Mouse (Mus musculus) layer of hippocampus, postnatal 36 days (tissue): ENCODE measurements at regions not wholly inside any gene's neighbourhood (a gene's known extent, or its start where the extent isn't known, plus 50 kb on each side); places are given as distances from the start of the nearest gene placed in this dataset.

ENCODE experiments used
- DNase-seq, 2 experiments: peaks; one replicate each; pipeline ENCODE4 v3.0.0; 2022

- DNase-seq = no peak
Measured at GRCm38 (mm10) chr2:57424879-57425278, 187.4 kb downstream of the Gpd2 start.

DNA sequence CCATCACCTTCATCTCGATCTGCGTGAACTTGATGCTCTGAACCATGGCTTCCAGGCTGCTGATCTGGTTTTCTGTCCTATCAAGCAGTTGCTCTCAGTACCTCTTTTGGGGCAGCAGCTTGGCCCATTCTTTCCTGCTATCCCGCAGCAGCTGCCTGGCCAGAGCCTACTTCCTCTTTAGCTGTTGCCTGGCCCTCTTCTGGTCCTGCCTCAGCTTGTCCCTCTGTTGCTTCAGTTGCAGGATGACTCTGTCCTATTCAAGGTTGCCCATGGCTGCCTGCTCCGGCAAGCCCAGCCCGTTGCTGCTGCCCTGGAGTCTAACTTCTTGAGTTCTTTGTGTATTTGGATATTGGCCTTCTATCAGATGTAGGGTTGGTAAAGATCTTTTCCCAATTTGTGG, 188.0 kb downstream of the Gpd2 start:
- DNase-seq = no peak

- peak; percentile 50 to 53 for DNase-seq
Measured at GRCm38 (mm10) chr2:57450996-57451770, 213.7 kb downstream of the Gpd2 start.

- no peak for DNase-seq
Measured at GRCm38 (mm10) chr2:57453896-57454679, 216.7 kb downstream of the Gpd2 start.

- DNase-seq = peak in 1 of 2 experiments; percentile 31
Measured at GRCm38 (mm10) chr2:57459901-57460300, 222.5 kb downstream of the Gpd2 start.

GRCm38 (mm10) chr2:57473873-57474272, 236.4 kb downstream of the Gpd2 start:
- no peak for DNase-seq

GRCm38 (mm10) chr2:57492116-57492515, 254.7 kb downstream of the Gpd2 start:
- no peak for DNase-seq

DNA sequence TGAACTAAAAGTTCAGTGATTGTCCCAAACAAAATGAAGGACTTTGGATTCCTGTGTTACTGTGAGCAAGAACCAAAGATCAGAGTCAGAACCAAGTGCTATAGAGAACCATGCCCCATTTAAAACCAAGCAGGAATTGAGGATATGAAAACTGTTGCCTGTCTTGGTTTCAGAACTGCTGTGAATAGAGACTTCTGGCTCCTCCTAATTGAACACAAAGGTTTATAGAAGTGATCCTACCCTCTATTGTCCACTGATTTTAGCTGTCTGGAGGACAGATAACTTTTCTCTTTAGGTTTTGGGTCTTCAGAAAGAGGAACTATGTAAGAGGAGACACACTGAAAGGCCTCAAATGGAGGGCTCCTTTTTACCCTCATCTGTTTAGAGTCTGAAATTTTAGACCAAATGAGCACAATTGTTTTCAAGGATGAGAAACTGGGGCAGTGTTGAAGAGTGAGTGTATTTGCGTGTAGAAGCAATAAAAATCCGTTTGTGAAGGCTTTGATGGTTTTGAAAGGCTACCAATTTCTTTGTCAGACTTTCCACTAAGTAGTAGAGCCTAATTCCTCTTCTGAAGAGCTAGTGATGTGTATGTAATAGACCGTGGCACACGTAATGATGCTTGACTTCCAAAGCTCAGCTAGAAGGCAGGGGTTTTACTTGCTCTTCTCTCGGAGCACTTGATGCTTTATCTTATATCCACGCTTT, 255.6 kb downstream of the Gpd2 start:
- DNase-seq = no peak

- no peak for DNase-seq
Measured at GRCm38 (mm10) chr2:57496315-57496954, 259.0 kb downstream of the Gpd2 start.

DNA sequence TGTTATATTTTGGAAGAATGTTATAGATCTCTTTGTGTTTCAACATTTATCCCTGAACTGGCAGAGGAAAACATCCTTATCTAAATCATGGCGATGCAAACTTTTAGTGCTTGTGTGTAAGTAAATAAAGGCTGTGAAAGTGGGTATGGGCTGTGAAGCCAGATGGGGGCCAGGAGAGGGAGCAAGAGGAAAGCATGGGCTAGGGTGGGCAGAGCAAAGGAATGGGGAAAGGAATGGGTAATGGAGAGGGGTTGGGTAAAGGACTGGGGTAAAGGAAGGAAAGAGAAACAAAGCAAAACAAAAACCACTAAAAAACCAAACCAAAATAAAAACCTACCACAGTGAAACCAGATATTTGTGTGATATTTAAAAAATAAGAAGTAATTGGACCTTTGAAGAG, 260.5 kb downstream of the Gpd2 start:
- no peak for DNase-seq

DNA sequence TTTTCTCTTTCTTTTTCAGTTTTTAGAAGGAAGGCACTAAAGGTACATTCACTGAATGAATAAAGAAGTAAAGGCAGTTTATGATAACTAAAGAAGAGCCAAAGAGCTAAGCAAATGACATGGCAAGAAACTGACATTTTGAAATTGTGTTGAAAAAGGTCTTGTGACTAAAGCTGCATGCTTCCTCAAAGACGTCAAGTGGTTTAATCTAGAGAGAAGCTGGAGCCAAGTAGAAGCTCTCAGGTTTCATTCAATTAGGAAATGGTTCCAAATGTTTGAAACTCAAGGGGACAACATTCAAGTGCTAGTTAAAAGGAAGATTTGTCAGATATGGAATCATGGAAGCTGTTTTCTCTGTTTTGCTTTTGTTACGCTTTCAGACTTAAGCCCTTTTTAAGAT, 267.2 kb downstream of the Gpd2 start:
- no peak for DNase-seq

GRCm38 (mm10) chr2:57522465-57522864, 285.0 kb downstream of the Gpd2 start:
- DNase-seq = no peak

DNA sequence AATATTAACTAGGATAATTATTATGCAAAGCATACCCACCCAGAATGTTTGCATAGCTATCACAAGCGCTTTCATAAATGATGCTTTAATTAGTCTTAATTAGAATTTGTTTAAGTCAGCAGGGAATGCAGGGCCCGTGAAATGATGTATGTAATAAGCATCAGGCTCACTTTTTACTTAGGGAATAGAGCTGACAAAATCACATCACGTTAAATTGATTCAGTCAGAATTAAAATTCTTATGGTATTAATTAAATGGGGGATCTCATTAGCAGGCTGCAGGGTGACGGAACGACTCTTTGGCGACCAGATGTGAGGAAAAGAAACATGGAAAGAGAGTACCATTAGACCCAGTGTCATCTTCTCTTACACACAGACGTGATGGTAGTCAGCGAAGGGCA, 285.5 kb downstream of the Gpd2 start:
- DNase-seq = no peak

GRCm38 (mm10) chr2:57527966-57528365, 290.5 kb downstream of the Gpd2 start:
- DNase-seq = no peak

DNA sequence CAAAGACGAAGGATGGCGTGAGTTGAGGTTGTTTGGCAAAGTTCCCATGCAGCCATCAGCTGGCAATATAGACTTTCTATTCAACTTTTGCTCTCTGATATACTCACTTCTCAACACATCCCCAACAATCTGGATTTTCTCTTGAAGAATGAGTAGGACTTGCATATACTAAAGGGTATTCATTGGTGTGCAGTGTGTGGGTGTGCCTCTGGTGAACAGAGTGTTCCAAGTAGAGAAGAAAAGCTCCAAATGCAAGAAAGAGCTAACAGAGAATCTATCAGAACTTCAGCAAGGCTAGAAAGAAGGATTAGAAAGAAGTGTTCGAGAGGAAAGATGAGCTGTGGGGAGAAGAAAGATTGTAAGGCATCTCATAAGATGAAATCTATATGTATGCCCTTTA, 302.4 kb downstream of the Gpd2 start:
- DNase-seq = no peak

GRCm38 (mm10) chr2:57565258-57565657, 327.8 kb downstream of the Gpd2 start:
- DNase-seq = peak; percentile 9 to 13

GRCm38 (mm10) chr2:57566103-57566502, 328.7 kb downstream of the Gpd2 start:
- no peak for DNase-seq

DNA sequence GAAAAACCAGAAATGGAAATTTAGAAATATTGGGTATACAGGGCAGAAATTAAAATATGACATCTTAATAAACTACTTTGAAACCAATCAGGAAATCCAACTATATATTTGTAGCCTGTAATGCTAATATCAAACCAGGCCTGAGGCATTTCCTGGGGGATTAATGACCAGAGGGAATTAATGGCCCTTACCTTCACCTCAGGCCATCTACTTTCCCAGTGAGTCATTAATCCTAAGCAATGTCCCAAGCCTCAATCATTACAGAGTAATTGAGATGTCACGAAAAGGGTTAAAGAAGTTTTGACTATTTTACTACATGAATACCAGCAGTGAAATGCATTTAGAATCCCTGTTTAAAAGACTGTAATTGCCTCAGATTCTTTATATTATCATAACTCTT, 329.7 kb downstream of the Gpd2 start:
- no peak for DNase-seq

- DNase-seq = no peak
Measured at GRCm38 (mm10) chr2:57587065-57587464, 349.6 kb downstream of the Gpd2 start.

DNA sequence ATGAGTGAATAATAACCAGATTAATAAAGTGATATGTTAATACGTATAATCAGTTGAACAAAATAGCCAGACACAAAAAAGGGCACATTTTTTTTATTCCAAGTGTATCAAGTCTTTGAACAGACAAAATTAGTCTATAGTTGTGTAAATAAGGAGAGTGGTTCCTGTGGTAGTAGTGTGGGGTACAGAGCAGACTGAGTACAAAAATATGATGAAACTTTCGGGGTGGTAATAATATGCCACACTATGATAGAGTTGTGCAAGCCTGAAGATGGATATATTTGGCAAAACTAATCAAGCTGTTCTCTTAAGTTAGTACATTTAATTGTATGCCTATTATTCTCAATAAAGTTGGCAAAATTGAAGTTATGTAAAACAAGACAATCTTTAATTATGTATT, 356.1 kb downstream of the Gpd2 start:
- no peak for DNase-seq

GRCm38 (mm10) chr2:57597694-57598358, 360.4 kb downstream of the Gpd2 start:
- DNase-seq = peak; percentile 15 to 18

GRCm38 (mm10) chr2:57611599-57611998, 374.2 kb downstream of the Gpd2 start:
- DNase-seq = no peak
